Mouse (Mus musculus) heart, embryonic 10.5 days (tissue): ENCODE data around the gene Tmem196. TPM values are rescaled to one million over a fixed set of nuclear protein-coding genes. Genes with fewer than 3 reads are reported as not detected.
"Not testable (repeated sequence)": the region's sequence is repeated elsewhere in the genome, so short reads cannot be mapped to it uniquely, and the experiment has no call there.

Experiments used
- DNase-seq: peaks from one replicate; pipeline ENCODE4 v3.0.0-alpha.2; 2017; ENCODE audit warnings: low spot score
- H3K27ac ChIP-seq: fragments of 300-500 bp; sonication (generic); 2 replicates; pipeline ENCODE4 v1.5.1; 2016; ENCODE audit warnings: mild to moderate bottlenecking
- H3K27me3 ChIP-seq: fragments of 300-500 bp; sonication (generic); 2 replicates; pipeline ENCODE4 v1.6.1; 2016; ENCODE audit warnings: mild to moderate bottlenecking; ENCODE audit not compliant: poor library complexity, insufficient read depth, severe bottlenecking
- H3K36me3 ChIP-seq: fragments of 300-500 bp; sonication (generic); 2 replicates; pipeline ENCODE4 v1.6.1; 2016; ENCODE audit warnings: mild to moderate bottlenecking, moderate library complexity
- H3K4me1 ChIP-seq: fragments of 300-500 bp; sonication (generic); 2 replicates; pipeline ENCODE4 v1.6.1; 2016; ENCODE audit warnings: mild to moderate bottlenecking
- H3K4me3 ChIP-seq: fragments of 300-500 bp; sonication (generic); 2 replicates; pipeline ENCODE4 v1.5.1; 2016; ENCODE audit warnings: mild to moderate bottlenecking, moderate library complexity
- H3K9me3 ChIP-seq: fragments of 300-500 bp; sonication (generic); 2 replicates; pipeline ENCODE4 v1.6.1; 2016; ENCODE audit warnings: mild to moderate bottlenecking, moderate library complexity
- WGBS: fragments of 180-500 bp; shearing (Covaris S2); methylation state at CpG from one replicate; pipeline ENCODE4 v1.1.7; 2016; 5-methylcytosine and 5-hydroxymethylcytosine counted together
- polyA plus RNA-seq: library from polyadenylated mRNA; unstranded; fragments of >200 nt; fragmentation: Nextera tagmentation; extraction: Ambion mirVana; gene quantifications from 2 replicates; pipeline ENCODE4 v1.2.1, GENCODE M21; 2016

Tmem196 gene
- 0.41 and 0.45 TPM in 2 replicates for polyA plus RNA-seq

GRCm38 (mm10) chr12:119945589-119946310, at the start of gene Tmem196:
Gene Tmem196, plus strand, starts transcription at chr12:119945822.
- H3K4me1 ChIP-seq, result peaks cover 6% of the 10 kb centered on the region; the same call in 1 of the 2 replicates
- no peaks in the 10 kb centered on the region for H3K36me3 ChIP-seq
- WGBS, result 4% methylated on average over 25 of the region's 25 CpGs
- no peaks in the 10 kb centered on the region for H3K27me3 ChIP-seq
- peak within 1 kb of the TSS; percentile 73 for H3K27ac ChIP-seq
- H3K4me3 ChIP-seq, result peak within 1 kb of the TSS; percentile 67
- peak; percentile 75 for DNase-seq
- H3K9me3 ChIP-seq, result no peaks in the 10 kb centered on the region

GRCm38 (mm10) chr12:119946311-119946692, 680 bp downstream of the Tmem196 start:
- peaks cover 6% of the 10 kb centered on the region; the same call in 1 of the 2 replicates for H3K4me1 ChIP-seq
- peak overlapping the region; percentile 73 for H3K27ac ChIP-seq
- DNase-seq, result no peak
- H3K9me3 ChIP-seq, result no peaks in the 10 kb centered on the region
- no peaks in the 10 kb centered on the region for H3K27me3 ChIP-seq
- H3K36me3 ChIP-seq, result no peaks in the 10 kb centered on the region
- 2% methylated on average over 14 of the region's 14 CpGs for whole genome bisulfite sequencing
- H3K4me3 ChIP-seq, result peak overlapping the region; percentile 67

GRCm38 (mm10) chr12:119957041-119957440, 11.4 kb downstream of the Tmem196 start:
- Histone ChIP-seq H3K9me3 (no peaks in the 10 kb centered on the region), H3K36me3 (no peaks in the 10 kb centered on the region), H3K27ac (no peak overlapping the region), H3K27me3 (no peaks in the 10 kb centered on the region), H3K4me1 (no peaks in the 10 kb centered on the region), H3K4me3 (no peak overlapping the region)
- DNase-seq, result no peak
- 73% methylated on average over 3 of the region's 3 CpGs for WGBS

GRCm38 (mm10) chr12:119960730-119961129, 15.1 kb downstream of the Tmem196 start:
- 64% methylated on average over 1 of the region's 1 CpGs for WGBS
- Histone ChIP-seq H3K27ac (no peak overlapping the region), H3K9me3 (no peaks in the 10 kb centered on the region), H3K4me1 (no peaks in the 10 kb centered on the region), H3K36me3 (no peaks in the 10 kb centered on the region), H3K4me3 (no peak overlapping the region), H3K27me3 (no peaks in the 10 kb centered on the region)
- no peak for DNase-seq

GRCm38 (mm10) chr12:119965373-119965772, 19.8 kb downstream of the Tmem196 start:
- DNase-seq, result no peak
- H3K9me3 ChIP-seq, result no peaks in the 10 kb centered on the region
- no peaks in the 10 kb centered on the region for H3K36me3 ChIP-seq
- H3K27me3 ChIP-seq, result no peaks in the 10 kb centered on the region
- no peak overlapping the region for H3K4me3 ChIP-seq
- H3K4me1 ChIP-seq, result no peaks in the 10 kb centered on the region
- H3K27ac ChIP-seq, result no peak overlapping the region

- no peak overlapping the region for H3K27ac ChIP-seq
- H3K36me3 ChIP-seq, result no peaks in the 10 kb centered on the region
- DNase-seq, result no peak
- H3K4me1 ChIP-seq, result no peaks in the 10 kb centered on the region
- no peaks in the 10 kb centered on the region for H3K9me3 ChIP-seq
- no peaks in the 10 kb centered on the region for H3K27me3 ChIP-seq
- H3K4me3 ChIP-seq, result no peak overlapping the region
These were observed 24.4 kb downstream of the Tmem196 start for GRCm38 (mm10) chr12:119970068-119970467.

- Histone ChIP-seq H3K36me3 (no peaks in the 10 kb centered on the region), H3K27ac (no peak overlapping the region), H3K4me3 (no peak overlapping the region), H3K4me1 (no peaks in the 10 kb centered on the region), H3K9me3 (no peaks in the 10 kb centered on the region), H3K27me3 (no peaks in the 10 kb centered on the region)
- no peak for DNase-seq
- 1% methylated on average over 2 of the region's 2 CpGs for WGBS
These were observed 36.1 kb downstream of the Tmem196 start for GRCm38 (mm10) chr12:119981731-119982130.

GRCm38 (mm10) chr12:119998267-119998666, 52.6 kb downstream of the Tmem196 start:
- no peak for DNase-seq
- Histone ChIP-seq H3K27me3 (no peaks in the 10 kb centered on the region), H3K4me1 (no peaks in the 10 kb centered on the region), H3K4me3 (no peak overlapping the region), H3K36me3 (no peaks in the 10 kb centered on the region), H3K9me3 (no peaks in the 10 kb centered on the region), H3K27ac (no peak overlapping the region)
- WGBS, result 72% methylated on average over 1 of the region's 1 CpGs

- Histone ChIP-seq H3K9me3 (no peaks in the 10 kb centered on the region), H3K4me3 (no peak overlapping the region), H3K27me3 (no peaks in the 10 kb centered on the region), H3K36me3 (no peaks in the 10 kb centered on the region), H3K4me1 (no peaks in the 10 kb centered on the region), H3K27ac (no peak overlapping the region)
- no peak for DNase-seq
These were observed 58.7 kb downstream of the Tmem196 start for GRCm38 (mm10) chr12:120004280-120004679.

- Histone ChIP-seq H3K4me3 (no peak overlapping the region), H3K9me3 (no peaks in the 10 kb centered on the region), H3K4me1 (no peaks in the 10 kb centered on the region), H3K27me3 (no peaks in the 10 kb centered on the region), H3K36me3 (no peaks in the 10 kb centered on the region), H3K27ac (no peak overlapping the region)
- no peak for DNase-seq
- WGBS, result 75% methylated on average over 4 of the region's 4 CpGs
These were observed 69.1 kb downstream of the Tmem196 start for GRCm38 (mm10) chr12:120014768-120015167.

GRCm38 (mm10) chr12:120015201-120015600, 69.6 kb downstream of the Tmem196 start:
- no peaks in the 10 kb centered on the region for H3K4me1 ChIP-seq
- DNase-seq, result no peak
- H3K36me3 ChIP-seq, result no peaks in the 10 kb centered on the region
- H3K27me3 ChIP-seq, result no peaks in the 10 kb centered on the region
- no peaks in the 10 kb centered on the region for H3K9me3 ChIP-seq
- H3K27ac ChIP-seq, result no peak overlapping the region
- H3K4me3 ChIP-seq, result no peak overlapping the region
- WGBS, result 64% methylated on average over 1 of the region's 1 CpGs

- H3K27ac ChIP-seq, H3K4me3 ChIP-seq, DNase-seq, H3K4me1 ChIP-seq, H3K27me3 ChIP-seq, H3K36me3 ChIP-seq, H3K9me3 ChIP-seq: not testable (repeated sequence)
- WGBS, result 87% methylated on average over 15 of the region's 15 CpGs
These were observed 82.7 kb downstream of the Tmem196 start for GRCm38 (mm10) chr12:120028089-120028959.
